Mouse (Mus musculus): Measurements from ENCODE around the gene Slc29a4. TPM values are rescaled to one million over a fixed set of nuclear protein-coding genes. Genes with fewer than 3 reads are reported as not detected.
A peak's percentile ranks its signal among the peaks of the same experiment; 100 is the strongest.

Gene Slc29a4
- polyA plus RNA-seq, 1 experiment: 0.67 TPM

DNA sequence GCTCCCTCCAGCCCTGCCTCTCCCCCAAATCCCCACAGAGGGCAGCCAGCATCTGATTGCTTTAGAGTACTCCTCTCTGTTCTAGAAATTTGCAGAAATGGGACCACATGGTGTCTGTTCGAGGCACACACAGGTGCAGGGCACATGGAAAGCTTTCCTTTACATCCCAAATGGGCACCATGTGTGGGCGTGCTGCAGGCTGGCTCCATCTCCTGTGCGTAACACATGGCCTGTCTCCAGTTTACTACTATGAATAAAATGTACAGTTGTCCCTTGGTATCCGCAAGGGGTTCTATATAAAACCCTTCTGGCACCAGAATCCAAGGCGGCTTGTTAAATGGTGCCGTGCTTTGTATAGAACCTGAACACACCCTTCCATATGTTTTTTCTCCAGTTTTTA, 4.6 kb downstream of the Slc29a4 start:
- Histone ChIP-seq H3K36me3 (ENCODE audit: control insufficient read depth, insufficient read depth, low read length) (no peaks in the 10 kb centered on the region), H3K27me3 (ENCODE audit: control insufficient read depth, insufficient read depth, low read length) (no peaks in the 10 kb centered on the region), H3K4me3 (ENCODE audit: control insufficient read depth, low read depth, low read length) (peak overlapping the region; percentile 31), H3K27ac (ENCODE audit: control insufficient read depth, insufficient read depth, low read depth, low read length) (no peak overlapping the region), H3K4me1 (ENCODE audit: control insufficient read depth, insufficient read depth, low read length) (peaks cover 7% of the 10 kb centered on the region)
- TF ChIP-seq POLR2A (IDR thresholded peaks at IDR 0.05; ENCODE audit: control insufficient read depth, low read depth, low read length) (no peak), CTCF (IDR thresholded peaks at IDR 0.05; ENCODE audit: control insufficient read depth, insufficient read depth, insufficient replicate concordance, low read depth, low read length) (no peak)

DNA sequence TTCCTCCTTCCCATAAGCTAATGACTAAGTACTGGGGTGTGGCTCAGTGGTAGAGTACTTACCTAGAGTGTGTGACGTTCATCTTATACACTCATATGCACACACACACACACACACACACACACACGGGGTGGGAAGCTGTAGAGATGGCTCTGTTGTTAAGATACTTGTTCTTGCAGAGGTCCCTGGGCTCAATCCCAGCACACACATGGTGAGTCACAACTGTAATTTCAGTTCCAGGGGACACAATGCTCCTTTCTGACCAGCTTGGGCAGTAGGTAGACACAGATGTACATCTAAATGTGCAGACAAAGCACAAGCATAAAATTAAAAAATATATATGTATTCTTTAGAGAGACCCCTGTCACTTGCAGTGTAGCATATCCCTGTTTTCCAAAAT, 5.4 kb downstream of the Slc29a4 start:
- no peak overlapping the region for H3K4me3 ChIP-seq (ENCODE audit: control insufficient read depth, low read depth, low read length)
- TF ChIP-seq POLR2A (IDR thresholded peaks at IDR 0.05; ENCODE audit: control insufficient read depth, low read depth, low read length) (no peak), CTCF (IDR thresholded peaks at IDR 0.05; ENCODE audit: control insufficient read depth, insufficient read depth, insufficient replicate concordance, low read depth, low read length) (no peak)

DNA sequence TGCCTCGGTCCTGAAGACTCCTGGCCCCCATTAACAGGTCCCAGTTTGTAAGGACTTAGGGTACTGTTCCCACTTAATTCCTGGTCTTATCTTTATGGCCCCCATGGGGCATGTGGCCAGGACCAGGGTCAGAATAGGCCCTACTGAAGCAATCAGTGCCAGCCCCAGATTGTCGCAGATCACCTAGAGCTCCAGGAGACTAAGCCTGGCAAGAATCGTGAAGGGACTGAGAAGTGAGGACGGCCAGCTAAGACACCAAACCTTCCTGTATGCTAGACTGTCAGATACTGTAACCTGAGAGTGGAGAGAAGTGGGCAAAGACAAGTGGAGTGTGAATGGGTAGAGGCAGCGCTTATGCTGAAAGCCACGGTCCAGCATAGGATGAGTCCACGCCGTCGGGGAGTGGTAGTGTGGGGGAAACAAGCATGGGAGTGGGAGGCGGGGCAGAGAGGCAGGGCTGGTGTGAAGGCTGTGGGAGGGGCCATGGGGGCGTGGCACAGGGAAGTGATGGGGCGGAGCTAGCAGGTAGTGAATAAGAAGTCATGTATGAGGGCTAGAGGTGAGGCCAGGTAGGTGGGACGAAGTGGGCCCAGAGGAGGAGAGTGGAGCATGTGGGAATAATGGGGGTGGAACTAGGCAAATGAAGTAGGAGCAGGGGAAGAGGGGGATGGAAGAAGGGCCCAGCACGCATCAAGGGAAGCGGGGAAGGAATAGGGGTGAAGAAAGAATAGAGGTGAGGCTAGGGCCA, 8.7 kb downstream of the Slc29a4 start:
- TF ChIP-seq CTCF (IDR thresholded peaks at IDR 0.05; ENCODE audit: control insufficient read depth, insufficient read depth, insufficient replicate concordance, low read depth, low read length) (no peak), POLR2A (IDR thresholded peaks at IDR 0.05; ENCODE audit: control insufficient read depth, low read depth, low read length) (no peak)
- Histone ChIP-seq H3K4me3 (ENCODE audit: control insufficient read depth, low read depth, low read length) (peak overlapping the region; percentile 58), H3K27me3 (ENCODE audit: control insufficient read depth, insufficient read depth, low read length) (no peaks in the 10 kb centered on the region), H3K36me3 (ENCODE audit: control insufficient read depth, insufficient read depth, low read length) (no peaks in the 10 kb centered on the region), H3K27ac (ENCODE audit: control insufficient read depth, insufficient read depth, low read depth, low read length) (no peak overlapping the region), H3K4me1 (ENCODE audit: control insufficient read depth, insufficient read depth, low read length) (peaks cover 16% of the 10 kb centered on the region)

More for the DNA sequence above, 5.4 kb downstream of the Slc29a4 start:
- H3K27ac ChIP-seq (ENCODE audit: control insufficient read depth, insufficient read depth, low read depth, low read length): no peak overlapping the region
- H3K27me3 ChIP-seq (ENCODE audit: control insufficient read depth, insufficient read depth, low read length): no peaks in the 10 kb centered on the region
- no peaks in the 10 kb centered on the region for H3K36me3 ChIP-seq (ENCODE audit: control insufficient read depth, insufficient read depth, low read length)
- H3K4me1 ChIP-seq (ENCODE audit: control insufficient read depth, insufficient read depth, low read length): peaks cover 12% of the 10 kb centered on the region

DNA sequence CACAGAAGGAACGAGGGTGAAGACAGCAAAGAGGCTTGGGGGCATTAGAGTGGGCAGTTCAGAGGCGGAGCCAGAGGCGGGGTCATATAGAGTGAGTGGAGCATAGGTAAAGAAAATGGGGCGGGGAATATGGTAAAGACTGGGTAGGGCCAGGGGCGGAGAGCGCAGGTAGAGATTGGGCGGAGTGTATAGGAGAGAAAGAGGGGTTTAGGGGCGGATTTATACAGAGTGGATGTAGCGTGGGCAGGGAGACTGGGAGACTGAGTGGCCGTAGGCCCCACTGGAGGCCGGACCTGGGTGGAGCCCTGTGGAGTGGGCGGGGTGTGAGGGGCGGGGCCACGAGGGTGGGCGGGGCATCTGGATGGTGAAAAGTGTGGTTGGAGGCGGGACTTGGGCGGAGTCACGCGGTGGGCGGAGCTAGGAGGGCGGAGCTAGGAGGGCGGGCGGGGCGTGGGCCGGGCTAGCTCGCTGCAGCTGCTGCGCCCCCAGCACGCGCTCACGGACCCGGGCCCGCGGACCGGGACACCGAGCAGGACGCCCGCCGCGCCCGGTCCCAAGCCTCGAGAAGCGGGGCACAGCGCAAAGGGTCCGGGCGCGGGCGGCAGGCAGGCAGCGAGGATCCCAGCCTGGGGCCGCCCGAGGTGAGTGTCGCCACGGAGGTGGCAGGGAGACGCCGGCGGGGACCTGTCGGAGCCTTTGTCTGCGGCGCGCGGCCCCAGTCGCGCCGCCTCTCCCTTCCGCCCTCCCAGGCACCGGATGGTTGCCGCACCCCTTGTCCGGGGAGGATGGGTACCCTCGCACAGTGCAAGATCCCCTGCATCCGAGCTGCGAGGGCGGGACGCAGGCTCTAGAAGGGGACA, 9.6 kb downstream of the Slc29a4 start:
- Histone ChIP-seq H3K4me1 (ENCODE audit: control insufficient read depth, insufficient read depth, low read length) (peaks cover 16% of the 10 kb centered on the region), H3K27me3 (ENCODE audit: control insufficient read depth, insufficient read depth, low read length) (no peaks in the 10 kb centered on the region), H3K36me3 (ENCODE audit: control insufficient read depth, insufficient read depth, low read length) (no peaks in the 10 kb centered on the region), H3K27ac (ENCODE audit: control insufficient read depth, insufficient read depth, low read depth, low read length) (no peak overlapping the region), H3K4me3 (ENCODE audit: control insufficient read depth, low read depth, low read length) (peak overlapping the region; percentile 58)
- no peak for TF ChIP-seq CTCF (IDR thresholded peaks at IDR 0.05; ENCODE audit: control insufficient read depth, insufficient read depth, insufficient replicate concordance, low read depth, low read length)
- no peak for TF ChIP-seq POLR2A (IDR thresholded peaks at IDR 0.05; ENCODE audit: control insufficient read depth, low read depth, low read length)

DNA sequence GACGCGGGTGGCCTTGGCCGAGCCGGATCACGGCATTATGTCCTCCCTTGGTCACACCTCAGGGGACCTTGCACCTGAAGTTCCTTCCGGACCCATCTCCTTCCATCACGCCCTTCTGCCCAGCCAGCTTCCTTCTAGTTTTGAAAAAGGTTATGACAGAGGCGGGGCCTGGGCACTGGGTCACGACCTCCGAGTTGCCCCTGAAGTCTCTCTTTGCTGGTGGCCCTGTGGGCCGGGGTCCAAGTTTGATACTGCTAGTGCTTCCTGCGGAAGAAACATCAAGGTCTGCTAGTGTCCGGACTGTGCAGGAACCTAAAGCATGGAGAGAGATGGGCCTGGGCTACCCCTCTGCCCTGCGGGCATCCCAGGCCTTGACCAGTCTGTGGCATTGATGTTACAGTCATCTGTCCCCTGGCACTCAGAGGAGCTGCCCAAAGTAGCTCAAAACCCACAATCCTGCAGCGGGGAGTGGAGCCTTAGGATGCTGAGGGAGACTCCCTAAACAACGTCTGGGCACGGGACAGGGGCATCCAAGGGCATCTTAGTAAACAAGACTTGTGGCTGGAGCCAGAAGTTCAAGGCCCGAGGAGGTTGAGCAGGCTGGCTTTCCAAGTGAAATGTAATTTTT, 10.3 kb downstream of the Slc29a4 start:
- TF ChIP-seq CTCF (IDR thresholded peaks at IDR 0.05; ENCODE audit: control insufficient read depth, insufficient read depth, insufficient replicate concordance, low read depth, low read length) (no peak), POLR2A (IDR thresholded peaks at IDR 0.05; ENCODE audit: control insufficient read depth, low read depth, low read length) (no peak)
- H3K4me1 ChIP-seq (ENCODE audit: control insufficient read depth, insufficient read depth, low read length): peaks cover 16% of the 10 kb centered on the region
- no peak overlapping the region for H3K27ac ChIP-seq (ENCODE audit: control insufficient read depth, insufficient read depth, low read depth, low read length)
- H3K36me3 ChIP-seq (ENCODE audit: control insufficient read depth, insufficient read depth, low read length): no peaks in the 10 kb centered on the region
- H3K4me3 ChIP-seq (ENCODE audit: control insufficient read depth, low read depth, low read length): peak overlapping the region; percentile 52
- no peaks in the 10 kb centered on the region for H3K27me3 ChIP-seq (ENCODE audit: control insufficient read depth, insufficient read depth, low read length)

DNA sequence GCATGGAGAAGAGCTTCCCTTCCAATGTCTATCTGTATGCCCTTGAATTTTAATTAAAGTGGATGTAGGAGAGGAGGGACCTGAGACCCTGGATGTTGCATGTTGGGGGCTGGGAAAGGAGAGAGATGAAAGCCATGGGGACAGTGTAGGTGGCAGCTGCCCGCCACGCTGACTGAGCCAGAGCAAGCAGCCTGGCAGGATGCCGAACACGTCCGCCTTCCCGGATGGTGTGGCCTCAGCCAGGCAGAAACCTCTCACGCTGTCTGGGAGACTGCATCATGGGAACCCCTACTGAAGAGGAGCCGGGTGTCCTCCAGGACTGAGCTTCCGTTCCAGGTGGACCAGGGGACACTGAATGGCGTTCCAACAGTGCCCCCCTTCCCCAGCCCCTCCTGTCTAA, 11.3 kb downstream of the Slc29a4 start:
- Histone ChIP-seq H3K4me1 (ENCODE audit: control insufficient read depth, insufficient read depth, low read length) (peaks cover 16% of the 10 kb centered on the region), H3K36me3 (ENCODE audit: control insufficient read depth, insufficient read depth, low read length) (no peaks in the 10 kb centered on the region), H3K4me3 (ENCODE audit: control insufficient read depth, low read depth, low read length) (no peak overlapping the region), H3K27ac (ENCODE audit: control insufficient read depth, insufficient read depth, low read depth, low read length) (no peak overlapping the region), H3K27me3 (ENCODE audit: control insufficient read depth, insufficient read depth, low read length) (no peaks in the 10 kb centered on the region)
- TF ChIP-seq POLR2A (IDR thresholded peaks at IDR 0.05; ENCODE audit: control insufficient read depth, low read depth, low read length): no peak
- no peak for TF ChIP-seq CTCF (IDR thresholded peaks at IDR 0.05; ENCODE audit: control insufficient read depth, insufficient read depth, insufficient replicate concordance, low read depth, low read length)

DNA sequence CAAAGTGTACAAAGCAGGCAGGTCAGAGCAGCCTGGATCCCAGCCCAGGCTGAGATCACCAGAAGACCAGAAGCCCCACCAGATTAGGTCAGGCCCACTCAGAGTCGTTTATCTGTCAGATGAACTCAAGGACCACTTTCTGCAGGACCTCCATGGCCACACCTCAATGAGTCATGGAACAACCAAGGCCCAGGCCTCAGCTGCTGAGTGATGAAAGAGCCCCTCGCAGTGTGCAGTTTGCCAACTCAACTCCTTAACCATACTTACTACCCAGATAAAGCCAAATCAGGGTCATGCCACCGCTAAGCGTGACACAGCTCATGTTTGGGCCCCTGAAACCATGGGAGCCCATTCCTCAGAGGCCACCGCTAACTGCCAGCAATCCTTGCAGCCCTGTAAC, 15.4 kb downstream of the Slc29a4 start:
- H3K4me1 ChIP-seq (ENCODE audit: control insufficient read depth, insufficient read depth, low read length): peaks cover 4% of the 10 kb centered on the region
- no peak overlapping the region for H3K4me3 ChIP-seq (ENCODE audit: control insufficient read depth, low read depth, low read length)
- no peaks in the 10 kb centered on the region for H3K27me3 ChIP-seq (ENCODE audit: control insufficient read depth, insufficient read depth, low read length)
- TF ChIP-seq POLR2A (IDR thresholded peaks at IDR 0.05; ENCODE audit: control insufficient read depth, low read depth, low read length) (no peak), CTCF (IDR thresholded peaks at IDR 0.05; ENCODE audit: control insufficient read depth, insufficient read depth, insufficient replicate concordance, low read depth, low read length) (no peak)
- no peak overlapping the region for H3K27ac ChIP-seq (ENCODE audit: control insufficient read depth, insufficient read depth, low read depth, low read length)
- no peaks in the 10 kb centered on the region for H3K36me3 ChIP-seq (ENCODE audit: control insufficient read depth, insufficient read depth, low read length)
